Mouse (Mus musculus) MEL-GATA-1-ER (cell line): ENCODE measurements at regions not wholly inside any gene's neighbourhood (a gene's known extent, or its start where the extent isn't known, plus 50 kb on each side); places are given as distances from the start of the nearest gene placed in this dataset.
"Not testable (repeated sequence)": the region's sequence is repeated elsewhere in the genome, so short reads cannot be mapped to it uniquely, and the experiment has no call there.

Experiments used
- DNase-seq: peaks from one replicate; pipeline ENCODE4 v3.0.0-alpha.2; 2012; ENCODE audit warnings: low read depth; ENCODE audit errors: extremely low read depth

- no peak for DNase-seq
Measured at GRCm38 (mm10) chr2:181930037-181930436, 60.9 kb upstream of the Gm14496 start.

DNA sequence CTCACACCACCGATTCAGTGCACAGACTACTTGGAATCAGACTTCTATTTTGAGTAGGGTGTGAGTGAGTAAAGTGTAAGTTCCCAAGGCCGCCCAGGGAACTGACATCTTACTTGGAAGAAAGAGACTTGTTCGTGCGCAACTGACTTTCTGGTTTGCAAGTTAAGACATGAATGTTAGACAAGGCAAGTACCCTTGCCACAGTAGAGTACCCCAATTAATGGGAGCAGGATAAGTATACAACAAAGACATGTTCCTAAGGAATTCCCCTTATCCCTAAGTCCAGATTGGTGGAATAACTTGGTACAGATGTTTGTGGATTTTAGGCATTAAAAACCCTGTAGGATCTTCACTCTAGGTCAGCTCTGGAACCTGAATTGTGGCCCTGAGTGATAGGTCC is 60.4 kb upstream of the Gm14496 start:
- DNase-seq, result not testable (repeated sequence)

DNA sequence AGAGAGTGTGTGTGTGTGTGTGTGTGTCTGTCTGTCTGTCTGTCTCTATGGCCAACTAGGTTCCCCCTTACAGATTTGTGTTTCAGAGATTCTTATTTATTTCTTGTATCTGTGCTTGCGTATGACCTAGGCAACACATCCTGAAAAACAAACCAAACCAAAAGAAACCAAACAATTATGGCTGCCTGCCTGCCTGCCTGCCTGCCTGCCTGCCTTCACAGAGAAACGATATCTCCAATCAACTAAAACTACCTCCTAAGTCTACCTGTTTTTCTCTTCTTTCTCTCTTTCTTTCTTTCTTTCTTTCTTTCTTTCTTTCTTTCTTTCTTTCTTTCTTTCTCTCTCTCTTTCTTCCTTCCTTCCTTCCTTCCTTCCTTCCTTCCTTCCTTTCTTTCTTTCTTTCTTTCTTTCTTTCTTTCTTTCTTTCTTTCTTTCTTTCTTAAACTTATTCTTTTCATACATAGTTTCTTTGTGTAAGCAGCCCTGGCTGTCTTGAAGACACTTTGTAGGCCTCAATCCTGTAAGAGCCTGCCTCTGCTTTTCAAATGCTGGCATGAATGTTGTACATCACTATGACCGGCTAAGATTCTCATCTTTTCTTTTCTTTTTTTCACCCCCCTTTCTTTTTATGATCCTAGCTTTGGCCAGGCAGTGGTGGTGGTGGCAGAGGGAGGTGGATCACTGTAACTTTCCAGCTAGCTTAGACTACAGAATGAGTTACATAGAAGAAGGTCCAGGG is 59.7 kb upstream of the Gm14496 start:
- DNase-seq, result peak; percentile 79

DNA sequence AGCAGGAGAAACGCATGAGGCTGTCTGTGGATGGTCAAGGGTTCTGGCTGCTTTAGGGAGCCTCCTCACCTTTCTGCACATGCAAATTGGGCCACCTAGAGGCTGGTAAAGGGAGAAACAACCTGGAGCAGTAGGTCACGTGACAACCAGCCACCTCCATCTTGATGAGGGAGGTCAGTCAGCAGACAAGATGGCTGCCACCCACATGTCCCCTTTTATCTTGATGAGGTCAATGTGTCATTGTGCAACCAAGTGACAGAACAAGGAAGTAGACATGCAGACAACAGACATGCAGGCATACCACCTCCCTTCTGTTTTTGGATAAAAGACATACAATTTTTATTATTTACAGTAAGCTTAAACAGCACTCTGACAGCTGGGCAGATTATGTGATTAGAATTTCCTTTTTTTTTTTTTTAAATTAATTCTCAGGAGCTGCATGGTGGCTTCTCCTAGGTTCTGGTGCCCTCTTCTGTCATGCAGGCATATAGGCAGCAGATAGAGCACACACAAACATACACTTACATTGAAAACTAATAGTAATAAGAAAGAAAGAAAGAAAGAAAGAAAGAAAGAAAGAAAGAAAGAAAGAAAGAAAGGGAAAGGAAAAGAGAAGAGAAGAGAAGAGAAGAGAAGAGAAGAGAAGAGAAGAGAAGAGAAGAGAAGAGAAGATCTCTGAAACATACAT is 58.9 kb upstream of the Gm14496 start:
- peak; percentile 100 for DNase-seq
